Mouse (Mus musculus): ENCODE results near the gene Gm16223. TPM values are rescaled to one million over a fixed set of nuclear protein-coding genes. Genes with fewer than 3 reads are reported as not detected.

The Gm16223 gene
- polyA plus RNA-seq, 1 experiment from 2014 or later = not detected

DNA sequence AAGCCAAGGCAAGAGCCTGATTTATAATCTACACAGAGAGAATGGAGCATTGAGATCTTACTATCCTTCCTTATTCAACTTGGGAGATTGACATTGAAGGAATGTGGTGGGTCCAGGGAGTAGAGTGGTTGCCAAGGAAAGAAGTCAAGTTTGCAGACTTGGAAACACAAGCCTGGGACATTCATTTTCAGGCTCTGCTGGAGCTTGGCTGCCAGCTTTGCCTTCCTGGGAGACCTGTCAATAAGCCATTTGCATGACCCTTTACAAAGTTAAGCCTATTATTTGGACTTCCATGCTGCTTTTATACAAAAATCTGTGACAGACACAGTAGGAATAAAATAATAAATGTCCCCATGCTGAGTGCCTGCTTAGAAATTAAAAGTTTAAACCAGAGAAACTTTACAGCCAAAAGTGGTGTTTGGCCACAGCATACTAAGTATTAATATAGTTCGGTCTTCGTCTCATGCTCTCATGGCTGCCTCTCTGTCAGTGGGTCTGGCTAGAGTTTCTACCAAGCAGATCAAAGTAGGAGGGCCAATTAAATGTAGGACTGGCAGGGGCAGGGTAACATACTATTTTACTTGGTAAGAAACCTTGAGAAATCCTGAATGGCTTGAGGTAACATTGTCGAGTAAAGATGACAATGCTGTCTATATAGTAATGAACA, 139.8 kb downstream of the Gm16223 start:
- Histone ChIP-seq H3K4me3 (ENCODE audit: low read depth, low read length) (no peak overlapping the region), H3K36me3 (ENCODE audit: insufficient read depth, low read length) (no peaks in the 10 kb centered on the region), H3K27ac (ENCODE audit: low read length) (no peak overlapping the region), H3K9ac (replicated peaks; ENCODE audit: low read depth) (no peak overlapping the region), H3K27me3 (replicated peaks; ENCODE audit: insufficient read depth, low read length) (no peaks in the 10 kb centered on the region), H3K4me2 (replicated peaks; ENCODE audit: low read depth, low read length) (no peak overlapping the region), H3K9me3 (ENCODE audit: low read length) (no peaks in the 10 kb centered on the region), H3K4me1 (ENCODE audit: insufficient read depth, low read depth, low read length) (no peaks in the 10 kb centered on the region)
- no peak for DNase-seq (ENCODE audit: low spot score)
- TF ChIP-seq CTCF (IDR thresholded peaks at IDR 0.05) = no peak
- TF ChIP-seq EP300 (IDR thresholded peaks at IDR 0.05) = no peak
- WGBS = 82% methylated on average over 3 of the region's 3 CpGs
- no peak for ATAC-seq

DNA sequence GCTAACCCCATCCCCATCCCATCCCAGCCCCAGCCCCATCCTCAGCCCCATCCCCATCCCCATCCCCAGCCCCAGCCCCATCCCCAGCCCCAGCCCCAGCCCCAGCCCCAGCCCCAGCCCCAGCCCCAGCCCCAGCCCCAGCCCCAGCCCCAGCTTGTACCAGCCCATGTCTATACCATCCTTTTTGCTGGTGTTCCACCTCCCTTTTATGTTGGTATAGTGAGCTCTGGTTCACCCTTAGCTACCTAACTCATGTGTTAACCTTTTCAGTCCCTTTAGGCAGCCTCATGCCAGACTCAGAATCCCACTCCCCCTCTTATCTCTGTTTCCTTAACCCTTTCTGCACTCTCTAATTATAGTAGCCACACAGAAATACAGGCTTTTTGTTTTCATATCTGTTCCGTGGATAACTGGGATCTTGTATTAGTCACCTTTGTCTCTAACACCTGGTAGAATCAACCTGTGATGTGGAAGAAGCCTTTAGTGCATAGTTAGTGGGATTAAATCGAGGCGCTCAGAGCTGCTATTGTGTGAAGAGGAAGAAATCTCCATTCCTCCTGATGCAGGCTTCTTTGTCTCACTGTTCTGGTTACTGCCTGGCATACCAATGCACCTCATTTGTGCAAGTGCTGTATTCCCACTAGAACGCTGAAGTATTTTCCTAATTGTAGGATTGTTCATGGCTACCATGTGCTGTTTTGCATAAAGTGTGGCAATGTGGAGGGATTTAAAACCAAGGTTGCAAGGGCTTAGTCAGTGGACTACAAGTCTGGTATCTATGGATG, 144.0 kb downstream of the Gm16223 start:
- 61% methylated on average over 4 of the region's 4 CpGs for WGBS
- no peak overlapping the region for H3K4me2 ChIP-seq (replicated peaks; ENCODE audit: low read depth, low read length)
- TF ChIP-seq EP300 (IDR thresholded peaks at IDR 0.05) = no peak
- TF ChIP-seq CTCF (IDR thresholded peaks at IDR 0.05) = no peak
- no peaks in the 10 kb centered on the region for H3K9me3 ChIP-seq (ENCODE audit: low read length)
- H3K27me3 ChIP-seq (replicated peaks; ENCODE audit: insufficient read depth, low read length) = no peaks in the 10 kb centered on the region
- no peaks in the 10 kb centered on the region for H3K4me1 ChIP-seq (ENCODE audit: insufficient read depth, low read depth, low read length)
- ATAC-seq (no peak), DNase-seq (ENCODE audit: low spot score) (no peak)
- H3K27ac ChIP-seq (ENCODE audit: low read length) = no peak overlapping the region
- no peaks in the 10 kb centered on the region for H3K36me3 ChIP-seq (ENCODE audit: insufficient read depth, low read length)
- no peak overlapping the region for H3K9ac ChIP-seq (replicated peaks; ENCODE audit: low read depth)
- no peak overlapping the region for H3K4me3 ChIP-seq (ENCODE audit: low read depth, low read length)

DNA sequence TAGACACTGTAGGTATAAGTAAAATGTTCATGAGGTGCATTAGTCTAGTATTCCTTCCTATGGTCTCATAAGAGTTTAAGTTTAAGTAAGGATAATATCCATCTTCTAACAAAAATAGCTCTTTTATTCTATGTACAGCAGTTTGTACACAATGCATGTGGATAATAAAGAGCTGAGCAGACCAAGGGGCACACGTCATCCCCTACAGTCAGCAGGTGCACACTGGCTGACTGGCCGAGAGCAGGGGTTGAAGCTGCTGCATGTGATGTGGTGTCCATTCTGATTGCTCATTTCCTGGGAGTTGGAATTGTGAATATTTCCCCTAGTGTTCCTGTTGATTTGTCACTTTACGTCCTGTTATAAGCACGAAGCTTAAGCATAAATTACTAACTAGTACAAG, 144.6 kb downstream of the Gm16223 start:
- WGBS = 66% methylated on average over 4 of the region's 4 CpGs
- no peaks in the 10 kb centered on the region for H3K4me1 ChIP-seq (ENCODE audit: insufficient read depth, low read depth, low read length)
- no peak overlapping the region for H3K4me2 ChIP-seq (replicated peaks; ENCODE audit: low read depth, low read length)
- TF ChIP-seq EP300 (IDR thresholded peaks at IDR 0.05) (no peak), CTCF (IDR thresholded peaks at IDR 0.05) (no peak)
- H3K4me3 ChIP-seq (ENCODE audit: low read depth, low read length) = no peak overlapping the region
- DNase-seq (ENCODE audit: low spot score) (no peak), ATAC-seq (no peak)
- H3K9me3 ChIP-seq (ENCODE audit: low read length) = no peaks in the 10 kb centered on the region
- H3K27ac ChIP-seq (ENCODE audit: low read length) = no peak overlapping the region
- no peaks in the 10 kb centered on the region for H3K36me3 ChIP-seq (ENCODE audit: insufficient read depth, low read length)
- H3K9ac ChIP-seq (replicated peaks; ENCODE audit: low read depth) = no peak overlapping the region
- no peaks in the 10 kb centered on the region for H3K27me3 ChIP-seq (replicated peaks; ENCODE audit: insufficient read depth, low read length)

DNA sequence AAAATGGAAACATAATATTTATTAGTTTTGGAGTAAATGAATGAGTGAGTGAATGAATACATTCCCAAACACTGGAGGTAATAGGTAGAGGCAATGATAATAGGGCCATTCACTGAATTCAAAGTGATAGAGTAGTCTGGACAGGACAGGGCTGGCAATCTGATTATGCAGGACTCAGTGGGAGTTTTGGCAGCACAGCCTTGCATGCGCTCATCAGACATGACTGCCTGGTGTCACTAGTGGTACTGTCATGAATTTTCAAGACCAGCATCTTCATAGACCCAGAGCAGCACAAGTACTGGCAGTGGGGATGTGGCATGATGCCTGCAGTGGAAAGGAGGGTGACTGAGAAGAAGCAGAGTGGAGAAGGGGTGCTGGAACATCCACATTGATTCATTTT, 157.1 kb downstream of the Gm16223 start:
- H3K4me2 ChIP-seq (replicated peaks; ENCODE audit: low read depth, low read length) = no peak overlapping the region

DNA sequence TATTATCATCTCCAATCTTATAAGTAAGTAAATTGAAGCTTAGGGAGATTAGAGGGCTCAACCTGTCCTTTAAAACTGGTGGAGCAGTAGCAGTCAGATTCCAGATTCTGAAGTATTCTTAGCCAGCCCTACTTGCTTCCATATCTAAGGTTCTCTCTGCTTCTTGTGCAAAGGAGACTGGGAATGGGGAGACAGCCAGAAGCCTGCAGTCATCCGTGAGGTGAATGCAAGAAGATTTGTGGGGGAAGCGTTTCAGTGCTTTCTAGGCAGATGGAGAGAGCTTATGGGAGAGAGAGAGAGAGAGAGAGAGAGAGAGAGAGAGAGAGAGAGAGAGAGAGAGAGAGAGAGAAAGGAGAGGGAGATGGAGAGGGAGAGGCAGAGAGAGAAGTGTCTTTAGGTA, 160.9 kb downstream of the Gm16223 start:
- Histone ChIP-seq H3K27me3 (replicated peaks; ENCODE audit: insufficient read depth, low read length) (no peaks in the 10 kb centered on the region), H3K4me3 (ENCODE audit: low read depth, low read length) (no peak overlapping the region), H3K36me3 (ENCODE audit: insufficient read depth, low read length) (no peaks in the 10 kb centered on the region), H3K9ac (replicated peaks; ENCODE audit: low read depth) (no peak overlapping the region), H3K27ac (ENCODE audit: low read length) (no peak overlapping the region), H3K4me1 (ENCODE audit: insufficient read depth, low read depth, low read length) (no peaks in the 10 kb centered on the region), H3K9me3 (ENCODE audit: low read length) (no peaks in the 10 kb centered on the region), H3K4me2 (replicated peaks; ENCODE audit: low read depth, low read length) (no peak overlapping the region)
- no peak for ATAC-seq
- TF ChIP-seq EP300 (IDR thresholded peaks at IDR 0.05) = no peak
- TF ChIP-seq CTCF (IDR thresholded peaks at IDR 0.05) = no peak
- WGBS = 53% methylated on average over 2 of the region's 2 CpGs
- no peak for DNase-seq (ENCODE audit: low spot score)

More for the DNA sequence above, 157.1 kb downstream of the Gm16223 start:
- no peak overlapping the region for H3K9ac ChIP-seq (replicated peaks; ENCODE audit: low read depth)
- no peak overlapping the region for H3K27ac ChIP-seq (ENCODE audit: low read length)
- 81% methylated on average over 1 of the region's 1 CpGs for WGBS
- H3K4me1 ChIP-seq (ENCODE audit: insufficient read depth, low read depth, low read length) = no peaks in the 10 kb centered on the region
- TF ChIP-seq CTCF (IDR thresholded peaks at IDR 0.05) (no peak), EP300 (IDR thresholded peaks at IDR 0.05) (no peak)
- DNase-seq (ENCODE audit: low spot score) (no peak), ATAC-seq (no peak)
- H3K36me3 ChIP-seq (ENCODE audit: insufficient read depth, low read length) = no peaks in the 10 kb centered on the region
- H3K9me3 ChIP-seq (ENCODE audit: low read length) = no peaks in the 10 kb centered on the region
- no peak overlapping the region for H3K4me3 ChIP-seq (ENCODE audit: low read depth, low read length)
- H3K27me3 ChIP-seq (replicated peaks; ENCODE audit: insufficient read depth, low read length) = no peaks in the 10 kb centered on the region

DNA sequence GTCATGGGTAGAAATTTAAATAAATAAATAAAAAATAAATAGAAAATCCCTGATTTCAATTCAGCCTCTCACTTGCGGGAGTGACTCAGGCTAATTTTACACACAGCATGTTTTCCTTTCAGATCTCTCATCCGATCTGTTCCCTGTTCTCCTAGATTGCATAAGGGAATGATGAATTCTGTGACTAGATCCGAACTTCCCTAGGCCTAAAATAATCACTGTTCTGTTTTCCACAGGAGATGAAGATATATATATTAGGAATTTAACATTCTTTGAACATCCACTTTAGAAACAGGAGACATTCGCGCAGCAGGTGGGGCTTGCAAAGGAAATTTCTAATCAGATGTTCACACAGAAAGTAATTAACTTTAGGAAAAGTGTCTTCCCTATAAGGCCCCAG, 171.5 kb downstream of the Gm16223 start:
- ATAC-seq (no peak), DNase-seq (ENCODE audit: low spot score) (no peak)
- no peaks in the 10 kb centered on the region for H3K4me1 ChIP-seq (ENCODE audit: insufficient read depth, low read depth, low read length)
- no peaks in the 10 kb centered on the region for H3K36me3 ChIP-seq (ENCODE audit: insufficient read depth, low read length)
- H3K9ac ChIP-seq (replicated peaks; ENCODE audit: low read depth) = no peak overlapping the region
- H3K27ac ChIP-seq (ENCODE audit: low read length) = no peak overlapping the region
- no peak overlapping the region for H3K4me3 ChIP-seq (ENCODE audit: low read depth, low read length)
- no peaks in the 10 kb centered on the region for H3K27me3 ChIP-seq (replicated peaks; ENCODE audit: insufficient read depth, low read length)
- no peaks in the 10 kb centered on the region for H3K9me3 ChIP-seq (ENCODE audit: low read length)
- H3K4me2 ChIP-seq (replicated peaks; ENCODE audit: low read depth, low read length) = no peak overlapping the region
- TF ChIP-seq EP300 (IDR thresholded peaks at IDR 0.05) (no peak), CTCF (IDR thresholded peaks at IDR 0.05) (no peak)
- WGBS = 73% methylated on average over 5 of the region's 5 CpGs

Measured in lung, postnatal 0 days (tissue).